Mouse (Mus musculus) intestine, embryonic 14.5 days (tissue): ENCODE data around the gene Shmt2. TPM values are rescaled to one million over a fixed set of nuclear protein-coding genes. Genes with fewer than 3 reads are reported as not detected.

Source experiments
- ATAC-seq: fragments of 200-750 bp; cut with Nextera tagmentation; replicated peaks from 2 replicates; pipeline ENCODE4 v1.8.0; 2017; ENCODE audit warnings: low read depth, moderate number of reproducible peaks, moderate TSS enrichment, moderate library complexity; ENCODE audit not compliant: low FRiP score, low TSS enrichment
- DNase-seq: peaks from one replicate; pipeline ENCODE4 v3.0.0-alpha.2; 2018; ENCODE audit warnings: low spot score
- H3K27ac ChIP-seq: fragments of 300-500 bp; sonication (generic); 2 replicates; pipeline ENCODE4 v1.5.1; 2014; ENCODE audit warnings: low read depth, mild to moderate bottlenecking, control low read depth
- H3K27me3 ChIP-seq: fragments of 300-500 bp; sonication (generic); replicated peaks from 2 replicates; pipeline ENCODE4 v1.6.1; 2014; ENCODE audit warnings: low read length, control low read depth; ENCODE audit not compliant: control insufficient read depth, insufficient read depth
- H3K36me3 ChIP-seq: fragments of 300-500 bp; sonication (generic); 2 replicates; pipeline ENCODE4 v1.6.1; 2014; ENCODE audit warnings: low read length, control low read depth; ENCODE audit not compliant: control insufficient read depth, insufficient read depth
- H3K4me1 ChIP-seq: fragments of 300-500 bp; sonication (generic); replicated peaks from 2 replicates; pipeline ENCODE4 v1.6.1; 2014; ENCODE audit warnings: low read length, control low read depth, mixed read lengths; ENCODE audit not compliant: control insufficient read depth, insufficient read depth
- H3K4me2 ChIP-seq: fragments of 300-500 bp; sonication (generic); 2 replicates; pipeline ENCODE4 v1.6.1; 2014; ENCODE audit warnings: low read length
- H3K4me3 ChIP-seq: fragments of 300-500 bp; sonication (generic); 2 replicates; pipeline ENCODE4 v1.5.1; 2014; ENCODE audit warnings: low read depth, low read length, control low read depth, mixed read lengths
- H3K9ac ChIP-seq: fragments of 300-500 bp; sonication (generic); 2 replicates; pipeline ENCODE4 v1.6.1; 2014; ENCODE audit warnings: mild to moderate bottlenecking, low read length
- H3K9me3 ChIP-seq: fragments of 300-500 bp; sonication (generic); 2 replicates; pipeline ENCODE4 v1.6.1; 2016; ENCODE audit warnings: low read length, control low read depth; ENCODE audit not compliant: control insufficient read depth
- WGBS: fragments of 180-500 bp; shearing (Covaris S2); extraction: QIAGEN DNeasy Blood & Tissue Kit; methylation state at CpG from one replicate; pipeline ENCODE4 v1.1.7; 2014; 5-methylcytosine and 5-hydroxymethylcytosine counted together
- polyA plus RNA-seq: library from polyadenylated mRNA; unstranded; fragments of >200 nt; fragmentation: Nextera tagmentation; extraction: Ambion mirVana; gene quantifications from 2 replicates; pipeline ENCODE4 v1.2.1, GENCODE M21; 2014

The Shmt2 gene
- polyA plus RNA-seq, result 132 and 142 TPM in 2 replicates

DNA sequence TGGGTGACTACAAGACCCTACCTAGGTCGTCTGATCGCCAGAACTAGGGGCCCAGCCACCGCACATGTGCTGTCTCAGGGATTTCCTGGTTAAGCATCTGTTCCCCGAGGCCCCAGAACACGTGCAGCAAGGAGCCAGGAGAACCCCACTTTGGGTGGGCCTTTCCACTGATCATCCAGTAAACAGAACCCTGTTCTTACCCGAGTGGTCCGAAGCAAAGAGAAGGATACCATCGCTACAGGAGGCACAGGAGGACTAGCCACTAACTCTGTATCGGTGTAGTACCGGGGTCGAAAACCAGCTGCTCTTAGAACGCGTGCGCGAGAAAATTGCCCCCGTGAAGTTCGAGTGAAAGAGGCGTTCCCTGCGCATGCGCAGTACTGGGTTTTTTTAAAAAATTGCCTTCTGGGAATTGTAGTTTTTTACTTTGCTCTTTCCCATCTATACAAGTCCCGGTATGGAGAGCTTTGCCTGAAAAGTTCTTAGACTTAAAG is at the start of gene Shmt2:
Gene Shmt2, minus strand, starts transcription at position 357 of the 494 bp plus-strand sequence.
- DNase-seq (peak; percentile 93), ATAC-seq (peak; percentile 62)
- Histone ChIP-seq H3K4me2 (peak within 1 kb of the TSS; percentile 95), H3K27ac (no peak within 1 kb of the TSS), H3K4me3 (peak within 1 kb of the TSS; percentile 70), H3K4me1 (peaks cover 24% of the 10 kb centered on the region), H3K36me3 (peaks cover 26% of the 10 kb centered on the region), H3K9me3 (no peaks in the 10 kb centered on the region), H3K27me3 (peaks cover 35% of the 10 kb centered on the region), H3K9ac (peak within 1 kb of the TSS; percentile 65)
- WGBS, result under 1% methylated on average over 21 of the region's 21 CpGs

DNA sequence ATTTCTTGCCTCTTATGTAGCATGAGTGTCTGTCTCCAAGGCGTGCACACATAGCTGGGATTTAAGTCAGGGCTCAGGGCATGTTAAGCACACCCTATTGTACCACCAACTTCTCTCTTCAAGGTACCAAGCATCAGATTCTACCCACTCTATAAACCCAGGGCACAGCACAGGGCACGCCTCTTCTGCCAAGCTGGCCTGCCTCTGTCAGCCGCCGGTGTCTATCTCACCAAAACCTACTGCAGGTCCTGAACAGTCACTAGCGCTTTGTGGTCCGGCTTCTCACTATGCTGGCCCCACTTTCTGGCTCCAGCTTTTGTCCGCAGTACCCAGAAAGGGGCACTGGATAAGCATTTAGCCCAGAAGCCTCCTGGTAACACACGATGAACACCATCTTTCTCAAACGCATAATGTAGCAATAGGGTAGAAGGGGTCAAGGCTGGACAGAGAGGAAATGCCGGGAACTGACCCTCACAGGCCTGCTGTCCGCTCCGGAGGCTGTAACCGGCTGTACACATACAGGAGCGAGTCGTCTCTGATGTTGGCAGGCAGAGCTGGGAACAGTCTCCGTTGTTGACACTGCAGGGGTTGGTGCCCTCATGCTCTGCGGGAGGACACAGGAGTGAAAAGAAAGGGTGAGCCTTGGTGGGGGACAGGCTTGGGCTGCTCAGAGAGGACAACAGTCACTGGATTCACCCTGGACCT is 48.8 kb upstream of the Shmt2 start:
- H3K27me3 ChIP-seq, result no peaks in the 10 kb centered on the region
- no peaks in the 10 kb centered on the region for H3K9me3 ChIP-seq
- H3K4me3 ChIP-seq, result no peak overlapping the region
- peaks cover 87% of the 10 kb centered on the region for H3K36me3 ChIP-seq
- DNase-seq (no peak), ATAC-seq (no peak)
- H3K4me1 ChIP-seq, result no peaks in the 10 kb centered on the region
- no peak overlapping the region for H3K4me2 ChIP-seq
- no peak overlapping the region for H3K9ac ChIP-seq
- no peak overlapping the region for H3K27ac ChIP-seq
- 91% methylated on average over 17 of the region's 17 CpGs for WGBS

DNA sequence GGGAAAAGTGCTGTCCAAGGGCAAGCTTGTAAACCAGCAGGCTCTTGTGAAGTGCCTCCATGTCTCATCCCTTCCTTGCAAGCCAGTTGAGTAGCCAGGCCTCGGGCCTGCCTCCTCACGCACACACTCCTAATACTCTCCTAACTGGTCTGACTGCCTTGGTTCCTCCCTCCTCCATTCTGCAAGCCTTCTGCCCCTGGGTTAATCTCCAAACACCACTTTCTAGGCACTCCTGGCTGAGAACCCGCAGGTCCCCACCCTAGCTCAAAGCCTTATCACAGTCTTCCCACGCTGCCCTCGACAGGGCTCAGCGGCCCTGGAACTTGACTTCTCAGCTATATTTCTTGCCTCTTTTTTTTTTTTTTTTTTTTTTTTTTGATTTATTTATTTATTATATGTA is 48.1 kb upstream of the Shmt2 start:
- Histone ChIP-seq H3K4me2 (no peak overlapping the region), H3K36me3 (peaks cover 84% of the 10 kb centered on the region), H3K4me3 (no peak overlapping the region), H3K9ac (no peak overlapping the region; the same call in 1 of the 2 replicates), H3K4me1 (no peaks in the 10 kb centered on the region), H3K27ac (no peak overlapping the region; the same call in 1 of the 2 replicates), H3K27me3 (no peaks in the 10 kb centered on the region), H3K9me3 (no peaks in the 10 kb centered on the region)
- ATAC-seq, result no peak; the same call in 1 of the 2 replicates
- DNase-seq, result no peak
- 59% methylated on average over 6 of the region's 6 CpGs for WGBS

DNA sequence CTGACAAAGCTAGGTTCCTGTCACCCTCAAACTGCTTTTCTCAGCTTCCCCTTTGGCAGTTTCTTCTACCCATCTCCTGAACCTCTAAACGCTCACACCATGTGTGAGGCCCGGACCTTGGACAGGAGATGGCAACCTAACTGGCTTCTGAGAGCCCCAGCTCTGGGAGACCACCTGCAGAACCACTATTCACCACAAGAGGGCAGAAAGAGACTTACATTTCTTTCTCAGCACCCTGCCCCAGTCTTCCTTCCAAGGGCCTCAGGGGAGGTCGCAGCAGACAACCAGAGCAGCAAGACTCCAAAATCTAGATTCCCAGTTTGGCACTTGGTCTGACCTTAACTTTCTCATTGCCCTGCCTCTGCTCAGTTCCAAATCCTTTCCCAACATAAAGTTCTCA is 47.2 kb upstream of the Shmt2 start:
- no peak overlapping the region for H3K27ac ChIP-seq
- ATAC-seq, result no peak
- no peaks in the 10 kb centered on the region for H3K27me3 ChIP-seq
- WGBS, result 20% methylated on average over 3 of the region's 3 CpGs
- H3K9me3 ChIP-seq, result no peaks in the 10 kb centered on the region
- H3K4me2 ChIP-seq, result no peak overlapping the region
- no peak overlapping the region for H3K9ac ChIP-seq
- H3K36me3 ChIP-seq, result peaks cover 82% of the 10 kb centered on the region
- peaks cover 1% of the 10 kb centered on the region; the same call in 1 of the 2 replicates for H3K4me1 ChIP-seq
- DNase-seq, result peak; percentile 92
- no peak overlapping the region for H3K4me3 ChIP-seq

DNA sequence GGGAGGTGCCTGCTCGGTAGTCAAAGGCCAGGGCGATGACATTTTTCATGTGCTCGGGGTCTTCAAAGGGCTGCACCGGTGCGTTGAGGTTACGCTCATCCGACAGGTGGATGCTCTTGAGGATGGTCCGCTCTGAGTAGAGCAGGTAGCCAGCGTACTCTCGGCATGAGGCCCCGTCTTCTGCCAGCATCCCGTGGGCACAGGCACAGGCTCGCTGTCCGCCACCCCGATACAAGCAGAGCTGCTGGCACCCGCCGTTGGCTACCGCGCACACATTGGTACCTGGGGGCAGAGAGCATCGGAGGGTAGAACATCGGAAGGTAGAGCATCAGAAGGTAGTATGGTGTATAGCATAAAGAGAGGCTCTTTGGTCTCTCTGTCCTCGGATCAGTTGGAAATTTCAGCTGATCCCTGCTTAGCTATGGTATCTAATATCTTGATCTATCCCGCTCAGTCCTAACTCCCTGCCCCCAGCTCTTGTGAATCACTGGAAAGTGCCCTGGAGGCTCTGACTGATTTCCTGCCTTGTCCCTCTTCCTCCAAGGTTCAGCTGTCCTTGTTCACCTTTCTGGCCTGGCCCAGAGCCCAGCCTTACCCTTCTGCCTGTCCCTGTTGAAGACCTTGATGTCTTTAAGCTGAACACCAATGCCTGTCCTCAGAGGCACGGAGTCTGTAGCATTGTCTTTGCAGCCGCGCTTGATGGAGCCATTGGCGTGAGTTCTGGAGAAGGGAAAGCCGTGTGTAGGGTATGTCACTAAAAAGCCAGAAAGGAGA is 44.5 kb upstream of the Shmt2 start:
- ATAC-seq (no peak), DNase-seq (no peak)
- Histone ChIP-seq H3K27ac (no peak overlapping the region), H3K36me3 (peaks cover 78% of the 10 kb centered on the region), H3K4me3 (no peak overlapping the region), H3K4me1 (peaks cover 6% of the 10 kb centered on the region; the same call in 1 of the 2 replicates), H3K9ac (no peak overlapping the region), H3K4me2 (no peak overlapping the region), H3K9me3 (no peaks in the 10 kb centered on the region), H3K27me3 (no peaks in the 10 kb centered on the region)
- 95% methylated on average over 28 of the region's 28 CpGs for WGBS

DNA sequence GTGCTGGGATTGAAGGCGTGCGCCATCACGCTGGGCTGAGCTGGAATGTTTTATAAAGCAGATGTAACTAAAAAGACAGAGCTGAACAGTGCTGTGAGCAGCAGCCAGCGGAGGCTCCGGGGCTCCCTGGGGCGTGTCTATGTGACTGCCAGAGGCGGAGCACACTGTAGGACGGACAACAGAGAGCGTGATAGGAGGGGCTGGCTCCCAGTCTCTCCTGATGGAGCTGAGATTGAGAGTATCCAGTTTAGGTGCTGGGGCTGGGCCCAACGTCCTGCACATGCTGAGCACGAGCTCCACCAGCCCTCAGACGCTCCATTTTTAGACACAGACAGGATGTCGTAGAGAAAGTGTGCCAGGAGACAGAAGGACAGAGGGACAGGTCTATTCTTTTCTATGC is 42.1 kb upstream of the Shmt2 start:
- no peak overlapping the region for H3K4me3 ChIP-seq
- ATAC-seq, result peak; percentile 61
- WGBS, result 40% methylated on average over 13 of the region's 13 CpGs
- no peak overlapping the region for H3K27ac ChIP-seq
- no peak overlapping the region for H3K4me2 ChIP-seq
- no peaks in the 10 kb centered on the region for H3K27me3 ChIP-seq
- peak; percentile 61 for DNase-seq
- H3K36me3 ChIP-seq, result peaks cover 85% of the 10 kb centered on the region
- peaks cover 6% of the 10 kb centered on the region; the same call in 1 of the 2 replicates for H3K4me1 ChIP-seq
- no peak overlapping the region for H3K9ac ChIP-seq
- no peaks in the 10 kb centered on the region for H3K9me3 ChIP-seq

DNA sequence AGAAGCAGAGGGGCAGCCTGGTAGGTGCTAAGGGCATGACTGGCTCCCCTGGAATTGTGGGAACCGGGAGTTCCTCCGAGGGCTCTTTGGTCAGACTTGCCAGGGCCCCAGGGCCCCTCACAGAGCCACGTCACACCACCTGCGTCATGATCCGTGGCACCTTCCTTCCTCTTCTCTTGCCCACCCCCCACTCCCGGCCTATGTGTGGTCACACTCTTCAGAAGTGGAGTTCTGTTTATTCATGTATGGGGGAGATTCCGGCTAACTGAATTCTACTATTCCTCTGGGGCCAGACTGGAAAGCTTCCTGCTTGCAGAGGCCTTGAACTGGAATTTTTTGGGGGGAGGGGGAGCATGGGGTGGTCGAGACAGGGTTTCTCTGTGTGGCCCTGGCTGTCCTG is 41.6 kb upstream of the Shmt2 start:
- WGBS, result 74% methylated on average over 8 of the region's 8 CpGs
- Histone ChIP-seq H3K9ac (no peak overlapping the region), H3K4me2 (no peak overlapping the region), H3K27me3 (no peaks in the 10 kb centered on the region), H3K4me1 (peaks cover 6% of the 10 kb centered on the region; the same call in 1 of the 2 replicates), H3K36me3 (peaks cover 86% of the 10 kb centered on the region), H3K4me3 (no peak overlapping the region), H3K9me3 (no peaks in the 10 kb centered on the region), H3K27ac (no peak overlapping the region)
- ATAC-seq, result 0 out of 2 replicates have a peak, but pooled peaks have one; percentile 4
- DNase-seq, result no peak

DNA sequence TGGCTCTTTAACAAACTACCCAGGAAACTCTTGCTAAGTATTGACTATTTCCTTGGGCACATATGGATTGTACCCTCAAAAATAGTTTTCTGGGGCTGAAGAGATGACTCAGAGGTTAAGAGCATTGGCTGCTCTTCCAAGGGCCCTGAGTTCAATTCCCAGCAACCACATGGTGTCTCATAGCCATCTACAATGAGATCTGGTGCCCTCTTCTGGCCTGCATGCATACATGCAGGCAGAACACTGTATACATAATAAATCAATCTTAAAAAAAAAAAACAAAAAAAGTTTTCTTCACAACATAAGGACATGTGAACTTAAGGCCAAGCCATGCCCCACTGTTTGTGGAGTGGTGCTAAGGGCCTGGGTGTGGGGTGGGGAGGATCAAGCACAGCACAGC is 38.9 kb upstream of the Shmt2 start:
- H3K9me3 ChIP-seq, result no peaks in the 10 kb centered on the region
- DNase-seq, result no peak
- H3K4me1 ChIP-seq, result peaks cover 6% of the 10 kb centered on the region; the same call in 1 of the 2 replicates
- H3K27ac ChIP-seq, result no peak overlapping the region
- H3K4me3 ChIP-seq, result no peak overlapping the region
- no peak for ATAC-seq
- H3K4me2 ChIP-seq, result no peak overlapping the region
- no peaks in the 10 kb centered on the region for H3K27me3 ChIP-seq
- peaks cover 89% of the 10 kb centered on the region for H3K36me3 ChIP-seq
- no peak overlapping the region for H3K9ac ChIP-seq
